Mouse (Mus musculus) hindbrain, embryonic 14.5 days (tissue): Measurements from ENCODE around the gene Gna15. TPM values are rescaled to one million over a fixed set of nuclear protein-coding genes. Genes with fewer than 3 reads are reported as not detected.

Source experiments
- ATAC-seq: fragments of 200-750 bp; cut with Nextera tagmentation; 2 replicates; pipeline ENCODE4 v1.8.0; 2017; ENCODE audit warnings: moderate number of reproducible peaks, mild to moderate bottlenecking, moderate TSS enrichment, moderate library complexity; ENCODE audit not compliant: low FRiP score
- DNase-seq: peaks from one replicate; pipeline ENCODE4 v3.0.0-alpha.2; 2015; ENCODE audit warnings: low spot score
- H3K27ac ChIP-seq: fragments of 300-500 bp; sonication (generic); 2 replicates; pipeline ENCODE4 v1.5.1; 2014; ENCODE audit warnings: mild to moderate bottlenecking, moderate library complexity
- H3K27me3 ChIP-seq: fragments of 300-500 bp; sonication (generic); 2 replicates; pipeline ENCODE4 v1.6.1; 2014; ENCODE audit warnings: mild to moderate bottlenecking, low read length, mixed read lengths; ENCODE audit not compliant: control insufficient read depth, insufficient read depth
- H3K36me3 ChIP-seq: fragments of 300-500 bp; sonication (generic); replicated peaks from 2 replicates; pipeline ENCODE4 v1.6.1; 2014; ENCODE audit not compliant: control insufficient read depth, insufficient read depth
- H3K4me1 ChIP-seq: fragments of 300-500 bp; sonication (generic); replicated peaks from 2 replicates; pipeline ENCODE4 v1.6.1; 2014; ENCODE audit warnings: antibody characterized with exemption, low read length, mixed read lengths; ENCODE audit not compliant: control insufficient read depth, insufficient read depth
- H3K4me2 ChIP-seq: fragments of 300-500 bp; sonication (generic); replicated peaks from 2 replicates; pipeline ENCODE4 v1.6.1; 2014; ENCODE audit warnings: mild to moderate bottlenecking, moderate library complexity
- H3K4me3 ChIP-seq: fragments of 300-500 bp; sonication (generic); replicated peaks from 2 replicates; pipeline ENCODE4 v1.5.1; 2014; ENCODE audit warnings: mild to moderate bottlenecking, low read length
- H3K9ac ChIP-seq: fragments of 300-500 bp; sonication (generic); 2 replicates; pipeline ENCODE4 v1.6.1; 2014
- H3K9me3 ChIP-seq: fragments of 300-500 bp; sonication (generic); 2 replicates; pipeline ENCODE4 v1.6.1; 2016; ENCODE audit warnings: low read length; ENCODE audit not compliant: control insufficient read depth
- WGBS: fragments of 180-500 bp; shearing (Covaris S2); extraction: QIAGEN DNeasy Blood & Tissue Kit; methylation state at CpG from one replicate; pipeline ENCODE4 v1.1.7; 2014; 5-methylcytosine and 5-hydroxymethylcytosine counted together
- polyA plus RNA-seq: library from polyadenylated mRNA; unstranded; fragments of >200 nt; fragmentation: Nextera tagmentation; extraction: Ambion mirVana; gene quantifications from 2 replicates; pipeline ENCODE4 v1.2.1, GENCODE M21; 2014

Gene Gna15
- polyA plus RNA-seq, 1 experiment from 2014 or later, result 1.1 TPM

- Histone ChIP-seq H3K27me3 (peaks cover 33% of the 10 kb centered on the region), H3K27ac (no peak overlapping the region)
- 36% methylated on average over 20 of the region's 20 CpGs for WGBS
Observed at GRCm38 (mm10) chr10:81565257-81566228, 41.5 kb upstream of the Gna15 start.

GRCm38 (mm10) chr10:81564734-81565133 lies 40.7 kb upstream of the Gna15 start:
- WGBS, result 22% methylated on average over 10 of the region's 10 CpGs
- Histone ChIP-seq H3K4me1 (peaks cover 42% of the 10 kb centered on the region), H3K9ac (no peak overlapping the region), H3K4me2 (no peak overlapping the region), H3K9me3 (no peaks in the 10 kb centered on the region), H3K36me3 (peaks cover 57% of the 10 kb centered on the region), H3K4me3 (no peak overlapping the region), H3K27ac (no peak overlapping the region), H3K27me3 (peaks cover 33% of the 10 kb centered on the region)
- DNase-seq, result no peak
- no peak for ATAC-seq

More at GRCm38 (mm10) chr10:81565257-81566228, 41.5 kb upstream of the Gna15 start:
- Histone ChIP-seq H3K4me2 (no peak overlapping the region), H3K4me1 (peaks cover 47% of the 10 kb centered on the region), H3K9me3 (no peaks in the 10 kb centered on the region), H3K9ac (no peak overlapping the region), H3K36me3 (peaks cover 57% of the 10 kb centered on the region), H3K4me3 (no peak overlapping the region)
- no peak for ATAC-seq
- DNase-seq, result no peak

GRCm38 (mm10) chr10:81564216-81564615 lies 40.2 kb upstream of the Gna15 start:
- ATAC-seq (no peak), DNase-seq (no peak)
- Histone ChIP-seq H3K4me3 (no peak overlapping the region; the same call in 1 of the 2 replicates), H3K9me3 (no peaks in the 10 kb centered on the region), H3K4me2 (peak overlapping the region; percentile 40), H3K27me3 (peaks cover 33% of the 10 kb centered on the region), H3K4me1 (peaks cover 37% of the 10 kb centered on the region), H3K27ac (no peak overlapping the region), H3K36me3 (peaks cover 57% of the 10 kb centered on the region), H3K9ac (no peak overlapping the region)
- 8% methylated on average over 10 of the region's 10 CpGs for WGBS

- DNase-seq (no peak), ATAC-seq (no peak)
- Histone ChIP-seq H3K27me3 (peaks cover 33% of the 10 kb centered on the region), H3K27ac (no peak overlapping the region), H3K4me3 (no peak overlapping the region), H3K36me3 (peaks cover 57% of the 10 kb centered on the region), H3K4me1 (peaks cover 36% of the 10 kb centered on the region), H3K9ac (no peak overlapping the region), H3K9me3 (no peaks in the 10 kb centered on the region), H3K4me2 (peak overlapping the region; percentile 40; the same call in 1 of the 2 replicates)
- 53% methylated on average over 6 of the region's 6 CpGs for WGBS
Observed at GRCm38 (mm10) chr10:81563481-81563880, 39.5 kb upstream of the Gna15 start.

- Histone ChIP-seq H3K9me3 (no peaks in the 10 kb centered on the region), H3K27ac (no peak overlapping the region), H3K9ac (0 out of 2 replicates have a peak overlapping the region, but pooled peaks have one; percentile 28), H3K4me1 (peaks cover 33% of the 10 kb centered on the region), H3K27me3 (peaks cover 28% of the 10 kb centered on the region), H3K36me3 (peaks cover 53% of the 10 kb centered on the region), H3K4me3 (no peak overlapping the region), H3K4me2 (0 out of 2 replicates have a peak overlapping the region, but pooled peaks have one; percentile 2)
- WGBS, result 79% methylated on average over 6 of the region's 6 CpGs
- no peak for DNase-seq
- no peak for ATAC-seq
Observed at GRCm38 (mm10) chr10:81562411-81562810, 38.4 kb upstream of the Gna15 start.

- H3K4me3 ChIP-seq, result peak overlapping the region; percentile 91
- peak overlapping the region; percentile 95 for H3K4me2 ChIP-seq
- H3K27me3 ChIP-seq, result peaks cover 13% of the 10 kb centered on the region
- DNase-seq, result no peak
- ATAC-seq, result no peak
- WGBS, result 25% methylated on average over 16 of the region's 16 CpGs
- no peaks in the 10 kb centered on the region for H3K9me3 ChIP-seq
- H3K4me1 ChIP-seq, result peaks cover 33% of the 10 kb centered on the region
- 0 out of 2 replicates have a peak overlapping the region, but pooled peaks have one; percentile 90 for H3K27ac ChIP-seq
- H3K36me3 ChIP-seq, result peaks cover 39% of the 10 kb centered on the region
- H3K9ac ChIP-seq, result peak overlapping the region; percentile 100
Observed at GRCm38 (mm10) chr10:81560719-81561459, 36.9 kb upstream of the Gna15 start.

GRCm38 (mm10) chr10:81559627-81560539 lies 35.9 kb upstream of the Gna15 start:
- Histone ChIP-seq H3K27ac (peak overlapping the region; percentile 90), H3K9ac (peak overlapping the region; percentile 100), H3K4me3 (peak overlapping the region; percentile 91), H3K4me2 (peak overlapping the region; percentile 95), H3K9me3 (no peaks in the 10 kb centered on the region), H3K4me1 (peaks cover 33% of the 10 kb centered on the region), H3K27me3 (peaks cover 3% of the 10 kb centered on the region; the same call in 1 of the 2 replicates), H3K36me3 (peaks cover 29% of the 10 kb centered on the region; the same call in 1 of the 2 replicates)
- no peak for DNase-seq
- ATAC-seq, result peak; percentile 42
- 2% methylated on average over 36 of the region's 36 CpGs for WGBS

- H3K4me3 ChIP-seq, result peak within 1 kb of the TSS; percentile 91
- WGBS, result under 1% methylated on average over 30 of the region's 53 CpGs
- no peaks in the 10 kb centered on the region for H3K9me3 ChIP-seq
- peak within 1 kb of the TSS; percentile 100 for H3K9ac ChIP-seq
- peaks cover 23% of the 10 kb centered on the region; the same call in 1 of the 2 replicates for H3K36me3 ChIP-seq
- H3K4me1 ChIP-seq, result peaks cover 32% of the 10 kb centered on the region
- peak; percentile 61 for DNase-seq
- H3K4me2 ChIP-seq, result peak within 1 kb of the TSS; percentile 95
- ATAC-seq, result peak; percentile 69
- no peaks in the 10 kb centered on the region; the same call in 1 of the 2 replicates for H3K27me3 ChIP-seq
- peak within 1 kb of the TSS; percentile 90 for H3K27ac ChIP-seq
Observed at GRCm38 (mm10) chr10:81559163-81559626, 35.2 kb upstream of the Gna15 start, which contains the start of gene Aes. Gene Aes, plus strand, starts transcription at chr10:81559488.
